Mouse (Mus musculus): ENCODE data around the gene Ttll2.
"Not testable (repeated sequence)": the region's sequence is repeated elsewhere in the genome, so short reads cannot be mapped to it uniquely, and the experiment has no call there.

The Ttll2 gene

DNA sequence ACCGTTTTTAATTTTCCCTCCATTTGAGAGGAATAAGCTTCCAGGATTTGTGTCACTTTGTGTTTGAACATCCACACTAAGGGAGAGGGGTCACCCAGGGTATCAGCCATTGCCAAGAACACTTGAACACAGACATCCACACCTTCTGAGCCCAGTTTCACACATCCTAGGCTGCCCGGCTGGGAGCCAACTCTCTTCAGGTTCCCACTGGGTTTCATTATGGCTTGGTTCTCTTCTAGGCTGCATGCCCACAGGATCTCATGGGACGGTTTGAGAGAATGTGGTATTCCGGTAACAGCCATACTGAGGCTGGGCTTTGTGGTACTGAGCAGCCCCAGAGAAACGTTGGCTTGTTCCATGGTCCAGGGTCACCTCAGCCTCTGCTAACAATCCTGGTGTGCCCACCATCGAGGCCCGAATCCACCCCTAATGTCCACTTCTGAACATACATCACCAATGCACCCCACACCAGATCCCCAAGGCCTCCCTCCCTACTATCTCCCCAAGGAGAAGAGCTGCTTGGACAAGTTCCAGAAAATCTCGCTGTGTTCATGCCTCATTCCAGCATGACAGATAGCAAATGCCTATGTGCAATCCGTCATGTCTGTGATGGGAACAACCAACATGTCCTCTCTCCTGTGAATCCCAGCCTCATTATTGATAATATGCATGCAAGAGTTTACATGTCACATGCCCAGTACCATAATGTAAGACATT, 8.4 kb upstream of the Ttll2 start:
- DNase-seq (ENCODE audit: extremely low spot score), result not testable (repeated sequence)

DNA sequence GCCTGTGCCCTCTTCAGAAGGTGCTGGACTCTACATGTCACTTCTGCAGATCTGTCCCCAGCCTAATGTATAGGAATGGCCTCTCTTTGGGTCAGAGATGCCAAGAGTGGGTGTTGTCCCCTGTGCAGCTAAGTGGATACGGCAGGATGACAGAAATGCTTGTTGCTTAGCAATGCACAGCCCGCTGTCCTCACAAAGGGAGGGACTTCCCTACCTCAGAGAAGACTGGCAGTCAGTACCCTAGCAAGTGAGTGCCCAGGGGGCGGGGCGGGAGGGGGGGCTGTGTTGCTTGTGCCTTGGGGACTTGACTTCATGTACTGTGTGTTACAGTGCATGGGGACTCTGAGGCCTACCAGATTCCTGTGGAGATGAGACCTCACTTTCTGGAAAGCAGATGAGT, 7.3 kb upstream of the Ttll2 start:
- not testable (repeated sequence) for DNase-seq (ENCODE audit: extremely low spot score)

DNA sequence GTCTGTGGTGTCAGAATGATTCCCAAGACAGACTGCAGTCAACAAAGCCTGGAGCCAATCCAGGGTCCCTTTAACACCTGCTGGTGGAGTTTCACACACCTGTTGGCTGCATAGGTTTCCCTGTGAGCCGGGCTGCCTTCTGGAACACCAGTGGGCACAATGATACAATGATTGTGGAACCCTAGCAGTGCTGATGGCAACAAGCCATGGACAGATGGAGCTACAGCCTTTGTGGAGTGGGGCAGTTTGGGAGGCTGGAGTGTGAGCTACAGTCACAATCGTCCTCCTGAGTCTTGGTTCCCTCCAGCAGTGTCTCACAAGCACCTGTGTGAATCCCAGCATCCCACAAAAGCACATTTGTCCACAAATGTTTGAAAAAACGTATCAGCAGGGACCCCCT, 3.7 kb downstream of the Ttll2 start:
- not testable (repeated sequence) for DNase-seq (ENCODE audit: extremely low spot score)

DNA sequence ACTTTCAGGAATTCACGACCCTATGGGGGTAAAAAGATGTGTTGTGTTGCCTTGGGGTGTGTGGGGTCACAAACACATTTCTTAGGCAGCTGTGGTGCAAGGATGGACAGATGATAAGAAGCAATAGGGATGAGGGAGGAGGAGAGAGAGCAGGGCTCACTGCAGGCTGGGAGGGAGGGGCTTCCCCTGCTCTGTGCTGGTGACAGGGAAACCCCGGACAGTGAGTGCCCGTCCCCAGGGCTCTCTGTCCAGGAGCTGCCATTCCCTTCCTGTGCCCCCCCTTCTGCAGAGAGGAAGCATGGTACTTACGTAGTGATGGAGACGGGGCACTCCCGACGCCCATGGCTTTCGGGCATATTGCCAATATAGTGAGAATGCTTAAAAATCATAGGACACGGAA, 15.1 kb downstream of the Ttll2 start:
- DNase-seq (ENCODE audit: extremely low spot score), result not testable (repeated sequence)

DNA sequence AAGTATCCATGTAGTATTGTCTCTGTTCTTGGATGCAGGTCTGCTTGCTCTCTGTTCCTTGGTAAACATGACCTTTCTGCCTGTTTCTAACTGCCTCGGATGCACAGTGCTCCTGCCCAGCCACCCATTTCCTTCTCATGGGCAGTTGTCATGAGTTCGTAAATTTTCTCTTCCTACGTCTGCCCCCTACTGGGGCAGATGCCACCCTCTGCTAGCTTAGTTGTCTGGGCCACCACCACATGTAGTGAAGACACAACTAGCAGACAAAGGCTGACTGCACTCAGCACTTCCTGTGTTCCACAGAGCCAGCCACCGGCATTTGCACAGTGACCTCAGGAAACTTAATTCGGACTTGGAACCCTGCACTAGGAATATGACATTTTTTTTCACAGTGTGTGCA, 19.8 kb downstream of the Ttll2 start:
- not testable (repeated sequence) for DNase-seq (ENCODE audit: extremely low spot score)

DNA sequence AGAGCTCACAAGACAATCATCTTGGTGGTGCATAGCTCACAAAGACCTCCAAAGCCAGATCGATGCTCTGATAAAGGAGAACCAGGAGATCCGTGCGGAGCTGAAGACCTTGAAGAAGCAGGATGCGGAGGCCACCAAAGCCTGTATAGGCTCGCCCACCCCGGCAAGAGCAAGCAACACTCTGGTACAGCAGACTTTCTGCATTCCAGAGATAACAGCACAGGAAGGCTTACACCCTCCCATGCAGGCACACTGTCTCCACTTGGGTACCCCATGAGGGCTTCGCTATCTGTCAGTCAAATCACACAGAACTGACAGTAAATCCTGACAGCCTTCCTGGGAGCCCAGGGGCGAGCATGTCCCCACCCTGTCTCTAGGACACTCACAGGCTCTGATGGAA, 26.1 kb downstream of the Ttll2 start:
- not testable (repeated sequence) for DNase-seq (ENCODE audit: extremely low spot score)

DNA sequence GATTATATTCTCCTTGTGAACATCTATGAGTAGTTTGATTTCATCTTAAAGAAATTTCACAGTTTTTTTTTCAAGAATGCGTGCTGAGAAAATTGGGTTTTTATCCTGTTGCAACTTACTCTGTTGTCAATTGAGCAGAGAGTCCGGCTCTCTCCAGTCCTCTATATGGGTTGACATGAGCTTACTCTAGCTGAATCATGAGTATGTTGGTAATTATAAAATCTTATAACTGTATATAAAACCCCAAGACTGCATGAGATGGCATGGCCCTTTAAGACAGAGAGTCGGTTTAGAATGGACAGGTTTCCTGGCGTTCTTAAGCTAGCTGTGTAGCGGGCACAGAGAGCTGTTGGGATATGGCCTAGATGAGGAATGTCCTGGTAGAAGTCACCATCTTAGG, 28.1 kb downstream of the Ttll2 start, which contains the start of gene Tcp10a:
TSS of gene Tcp10a (plus strand) at position 301 of the 400 bp plus-strand sequence.
- not testable (repeated sequence) for DNase-seq (ENCODE audit: extremely low spot score)

DNA sequence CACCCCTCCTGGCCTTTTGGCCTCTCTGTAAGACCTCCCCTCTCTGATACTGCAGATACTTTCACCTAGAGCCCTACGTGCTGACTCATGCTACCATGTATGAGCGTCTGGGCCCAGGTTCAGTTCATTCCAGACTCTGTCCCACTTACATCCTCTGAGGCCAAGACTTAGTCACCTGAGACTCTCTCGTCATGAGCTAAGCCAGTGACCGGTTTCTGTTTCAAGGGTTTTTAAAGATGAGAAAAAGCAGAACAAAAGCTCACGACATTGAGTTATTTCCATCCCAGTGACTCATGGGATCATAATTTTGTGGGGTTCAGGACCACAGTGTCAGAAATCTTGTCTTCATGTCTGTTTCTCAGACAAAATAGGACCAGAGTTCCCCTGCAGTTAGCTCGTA, 32.7 kb downstream of the Ttll2 start:
- DNase-seq (ENCODE audit: extremely low spot score), result not testable (repeated sequence)

DNA sequence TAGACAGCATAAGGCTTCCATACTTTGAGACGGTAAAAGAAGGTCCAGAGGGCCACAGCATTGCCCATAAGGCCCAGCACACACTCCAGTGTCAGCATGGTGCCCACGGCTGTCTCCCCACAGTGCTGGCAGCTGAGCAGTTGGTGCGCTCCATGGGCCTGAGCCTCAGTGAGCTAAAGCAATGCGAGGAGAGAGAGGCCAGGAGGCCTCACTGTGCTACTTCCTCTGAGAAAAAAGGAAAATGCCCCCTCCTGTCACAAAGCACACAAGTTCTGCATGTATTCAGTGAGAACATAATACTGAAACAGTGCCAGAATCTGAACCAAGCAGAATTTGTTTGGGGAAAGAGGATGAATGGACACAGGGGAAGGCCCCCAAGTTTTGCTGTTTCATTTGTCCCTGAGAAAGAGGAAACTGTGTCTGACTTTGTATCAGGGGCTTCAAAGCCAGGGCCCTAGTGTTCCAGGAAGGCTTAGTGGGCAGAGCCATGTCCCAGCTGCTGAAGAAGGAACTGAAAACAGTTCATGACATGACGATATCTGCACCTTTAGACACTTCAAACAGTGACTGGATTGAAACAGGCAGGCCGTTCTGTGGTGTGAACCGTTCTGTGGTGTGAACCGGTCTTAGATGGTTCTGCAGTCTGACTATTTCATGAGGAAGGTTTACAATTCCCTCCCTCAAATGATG, 36.7 kb downstream of the Ttll2 start:
- DNase-seq (ENCODE audit: extremely low spot score), result not testable (repeated sequence)

DNA sequence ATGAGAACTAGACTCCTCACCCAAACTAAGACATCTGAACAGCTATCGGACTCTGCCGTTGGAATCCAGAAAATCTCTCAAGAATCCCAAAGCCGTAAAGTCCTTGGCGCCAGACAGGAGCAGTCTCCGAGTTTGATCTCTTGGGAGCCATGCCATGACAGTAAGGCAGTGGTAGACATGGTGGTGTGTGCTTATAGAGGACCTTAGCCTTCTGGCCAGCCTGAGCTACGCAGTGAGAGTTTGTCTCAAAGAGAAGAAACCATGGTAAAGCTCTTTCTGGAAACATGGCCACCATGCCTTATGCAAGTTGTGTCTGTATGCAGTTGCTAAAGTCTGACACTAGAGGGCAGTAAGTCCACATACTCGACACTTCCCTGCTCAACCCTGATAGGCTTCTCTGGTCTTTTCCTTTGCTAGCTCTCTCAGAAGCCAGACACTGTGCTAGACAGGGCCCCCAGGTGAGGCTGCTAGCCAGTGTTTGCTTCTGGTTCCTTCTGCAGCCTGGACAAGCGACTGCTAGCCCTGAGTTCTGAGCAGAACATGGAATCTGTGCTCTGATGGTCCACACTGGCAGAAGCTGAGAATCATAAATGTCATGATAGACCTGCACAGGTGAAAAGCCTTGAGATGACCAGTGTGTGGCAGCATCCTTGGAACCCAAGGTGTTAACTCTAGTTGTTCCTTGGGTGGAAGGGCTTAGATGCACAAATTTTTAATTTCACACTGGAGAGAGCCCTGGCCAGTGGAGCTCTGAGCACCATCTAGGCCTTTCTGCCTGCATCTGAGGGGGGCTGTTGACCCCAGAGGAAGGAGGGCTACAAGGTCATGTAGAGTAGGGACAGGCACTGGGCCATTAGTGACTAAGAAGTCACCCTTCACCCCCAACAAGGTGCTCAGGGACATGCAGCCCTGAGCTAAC, 46.0 kb downstream of the Ttll2 start:
- not testable (repeated sequence) for DNase-seq (ENCODE audit: extremely low spot score)
